Mouse (Mus musculus) hindbrain, embryonic 11.5 days (tissue): ENCODE data around the gene Mtch1. TPM values are rescaled to one million over a fixed set of nuclear protein-coding genes. Genes with fewer than 3 reads are reported as not detected.

Experiments
- ATAC-seq: fragments of 200-750 bp; cut with Nextera tagmentation; 2 replicates; pipeline ENCODE4 v1.8.0; 2017; ENCODE audit warnings: mild to moderate bottlenecking, moderate TSS enrichment, moderate library complexity; ENCODE audit not compliant: low FRiP score
- DNase-seq: peaks from one replicate; pipeline ENCODE4 v3.0.0-alpha.2; 2015; ENCODE audit warnings: low spot score
- H3K27ac ChIP-seq: fragments of 300-500 bp; sonication (generic); 2 replicates; pipeline ENCODE4 v1.5.1; 2014; ENCODE audit warnings: mild to moderate bottlenecking, low read depth, low read length
- H3K27me3 ChIP-seq: fragments of 300-500 bp; sonication (generic); 2 replicates; pipeline ENCODE4 v1.6.1; 2014; ENCODE audit warnings: mild to moderate bottlenecking, low read length, moderate library complexity, mixed read lengths; ENCODE audit not compliant: control insufficient read depth, insufficient read depth
- H3K36me3 ChIP-seq: fragments of 300-500 bp; sonication (generic); 2 replicates; pipeline ENCODE4 v1.6.1; 2014; ENCODE audit warnings: mild to moderate bottlenecking, low read length, moderate library complexity, mixed read lengths; ENCODE audit not compliant: control insufficient read depth, insufficient read depth
- H3K4me1 ChIP-seq: fragments of 300-500 bp; sonication (generic); replicated peaks from 2 replicates; pipeline ENCODE4 v1.6.1; 2014; ENCODE audit warnings: low read length, mixed read lengths; ENCODE audit not compliant: control insufficient read depth, insufficient read depth
- H3K4me2 ChIP-seq: fragments of 300-500 bp; sonication (generic); replicated peaks from 2 replicates; pipeline ENCODE4 v1.6.1; 2014; ENCODE audit warnings: mild to moderate bottlenecking, low read depth, low read length
- H3K4me3 ChIP-seq: fragments of 300-500 bp; sonication (generic); 2 replicates; pipeline ENCODE4 v1.5.1; 2014; ENCODE audit warnings: low read depth, low read length
- H3K9ac ChIP-seq: fragments of 300-500 bp; sonication (generic); 2 replicates; pipeline ENCODE4 v1.6.1; 2014; ENCODE audit warnings: low read depth, low read length
- H3K9me3 ChIP-seq: fragments of 300-500 bp; sonication (generic); 2 replicates; pipeline ENCODE4 v1.6.1; 2016; ENCODE audit warnings: low read length; ENCODE audit not compliant: control insufficient read depth
- WGBS: fragments of 180-500 bp; shearing (Covaris S2); extraction: QIAGEN DNeasy Blood & Tissue Kit; methylation state at CpG from one replicate; pipeline ENCODE4 v1.1.7; 2014; 5-methylcytosine and 5-hydroxymethylcytosine counted together
- polyA plus RNA-seq: library from polyadenylated mRNA; unstranded; fragments of >200 nt; fragmentation: Nextera tagmentation; extraction: Ambion mirVana; gene quantifications from 2 replicates; pipeline ENCODE4 v1.2.1, GENCODE M21; 2014

Gene Mtch1
- polyA plus RNA-seq, 1 experiment from 2014 or later, result 356 TPM

GRCm38 (mm10) chr17:29388978-29389377, 41.2 kb upstream of the Mtch1 start:
- Histone ChIP-seq H3K4me3 (no peak overlapping the region), H3K9ac (no peak overlapping the region), H3K36me3 (no peaks in the 10 kb centered on the region), H3K4me2 (no peak overlapping the region), H3K9me3 (no peaks in the 10 kb centered on the region), H3K4me1 (no peaks in the 10 kb centered on the region), H3K27ac (no peak overlapping the region), H3K27me3 (no peaks in the 10 kb centered on the region)
- no peak for DNase-seq
- WGBS, result 83% methylated on average over 11 of the region's 11 CpGs
- no peak for ATAC-seq

GRCm38 (mm10) chr17:29385746-29386145, 38.0 kb upstream of the Mtch1 start:
- no peak overlapping the region for H3K4me2 ChIP-seq
- no peak overlapping the region for H3K4me3 ChIP-seq
- no peak overlapping the region for H3K27ac ChIP-seq
- DNase-seq (no peak), ATAC-seq (no peak)
- no peaks in the 10 kb centered on the region for H3K4me1 ChIP-seq
- no peaks in the 10 kb centered on the region for H3K9me3 ChIP-seq
- no peak overlapping the region for H3K9ac ChIP-seq
- WGBS, result 31% methylated on average over 6 of the region's 6 CpGs
- no peaks in the 10 kb centered on the region for H3K27me3 ChIP-seq
- H3K36me3 ChIP-seq, result no peaks in the 10 kb centered on the region

- no peak overlapping the region for H3K27ac ChIP-seq
- no peaks in the 10 kb centered on the region for H3K9me3 ChIP-seq
- H3K4me2 ChIP-seq, result no peak overlapping the region
- H3K4me3 ChIP-seq, result no peak overlapping the region
- WGBS, result 61% methylated on average over 5 of the region's 5 CpGs
- no peaks in the 10 kb centered on the region for H3K27me3 ChIP-seq
- no peaks in the 10 kb centered on the region for H3K36me3 ChIP-seq
- H3K4me1 ChIP-seq, result no peaks in the 10 kb centered on the region
- ATAC-seq, result no peak
- no peak for DNase-seq
- H3K9ac ChIP-seq, result no peak overlapping the region
Observed at GRCm38 (mm10) chr17:29384850-29385438, 37.2 kb upstream of the Mtch1 start.

GRCm38 (mm10) chr17:29383923-29384322, 36.2 kb upstream of the Mtch1 start:
- Histone ChIP-seq H3K27ac (no peak overlapping the region), H3K9ac (no peak overlapping the region), H3K4me3 (no peak overlapping the region), H3K4me1 (no peaks in the 10 kb centered on the region), H3K4me2 (no peak overlapping the region), H3K9me3 (no peaks in the 10 kb centered on the region), H3K36me3 (no peaks in the 10 kb centered on the region), H3K27me3 (no peaks in the 10 kb centered on the region)
- DNase-seq, result no peak
- ATAC-seq, result no peak
- WGBS, result 79% methylated on average over 9 of the region's 9 CpGs

GRCm38 (mm10) chr17:29382417-29382816, 34.7 kb upstream of the Mtch1 start:
- no peak for DNase-seq
- Histone ChIP-seq H3K27ac (no peak overlapping the region), H3K4me3 (no peak overlapping the region), H3K9me3 (no peaks in the 10 kb centered on the region), H3K4me1 (no peaks in the 10 kb centered on the region), H3K9ac (no peak overlapping the region), H3K4me2 (no peak overlapping the region), H3K36me3 (no peaks in the 10 kb centered on the region), H3K27me3 (no peaks in the 10 kb centered on the region)
- no peak for ATAC-seq
- 78% methylated on average over 11 of the region's 11 CpGs for WGBS

- H3K27ac ChIP-seq, result no peak overlapping the region
- no peak overlapping the region for H3K4me2 ChIP-seq
- H3K9me3 ChIP-seq, result no peaks in the 10 kb centered on the region
- peak; percentile 87 for DNase-seq
- H3K27me3 ChIP-seq, result no peaks in the 10 kb centered on the region
- H3K36me3 ChIP-seq, result no peaks in the 10 kb centered on the region
- 0 out of 2 replicates have a peak, but pooled peaks have one; percentile 38 for ATAC-seq
- no peak overlapping the region for H3K4me3 ChIP-seq
- WGBS, result 34% methylated on average over 7 of the region's 7 CpGs
- no peaks in the 10 kb centered on the region for H3K4me1 ChIP-seq
- no peak overlapping the region for H3K9ac ChIP-seq
Observed at GRCm38 (mm10) chr17:29381472-29381871, 33.7 kb upstream of the Mtch1 start.

- H3K9ac ChIP-seq, result no peak overlapping the region
- no peak overlapping the region for H3K4me3 ChIP-seq
- H3K9me3 ChIP-seq, result no peaks in the 10 kb centered on the region
- H3K36me3 ChIP-seq, result no peaks in the 10 kb centered on the region
- no peaks in the 10 kb centered on the region for H3K4me1 ChIP-seq
- WGBS, result 77% methylated on average over 4 of the region's 4 CpGs
- H3K4me2 ChIP-seq, result no peak overlapping the region
- no peak for DNase-seq
- no peaks in the 10 kb centered on the region for H3K27me3 ChIP-seq
- ATAC-seq, result no peak
- no peak overlapping the region for H3K27ac ChIP-seq
Observed at GRCm38 (mm10) chr17:29380241-29380640, 32.5 kb upstream of the Mtch1 start.

GRCm38 (mm10) chr17:29378056-29378455, 30.3 kb upstream of the Mtch1 start:
- Histone ChIP-seq H3K36me3 (no peaks in the 10 kb centered on the region), H3K9ac (no peak overlapping the region), H3K9me3 (no peaks in the 10 kb centered on the region), H3K4me3 (no peak overlapping the region), H3K4me1 (no peaks in the 10 kb centered on the region), H3K27me3 (no peaks in the 10 kb centered on the region), H3K27ac (no peak overlapping the region), H3K4me2 (no peak overlapping the region)
- 69% methylated on average over 8 of the region's 8 CpGs for WGBS
- ATAC-seq (no peak), DNase-seq (no peak)

GRCm38 (mm10) chr17:29375871-29376270, 28.1 kb upstream of the Mtch1 start:
- no peak overlapping the region for H3K9ac ChIP-seq
- ATAC-seq, result no peak
- H3K4me1 ChIP-seq, result no peaks in the 10 kb centered on the region
- no peak overlapping the region for H3K27ac ChIP-seq
- H3K27me3 ChIP-seq, result no peaks in the 10 kb centered on the region
- H3K9me3 ChIP-seq, result no peaks in the 10 kb centered on the region
- 91% methylated on average over 10 of the region's 10 CpGs for WGBS
- DNase-seq, result no peak
- H3K4me3 ChIP-seq, result no peak overlapping the region
- no peak overlapping the region for H3K4me2 ChIP-seq
- H3K36me3 ChIP-seq, result no peaks in the 10 kb centered on the region
